Mouse (Mus musculus): ENCODE results near the gene Dvl3.

GRCm38 (mm10) chr16:20535296-20536080 lies 18.7 kb downstream of the Dvl3 start, which contains the start of gene Ap2m1:
- TF ChIP-seq CTCF (IDR thresholded peaks at IDR 0.05; ENCODE audit: low read depth) (peak; percentile 13), EP300 (optimal IDR thresholded peaks at IDR 0.05) (no peak)

Data from stomach, postnatal 0 days (tissue).